Mouse (Mus musculus) brain, adult 2 months (tissue): ENCODE measurements around the gene Fundc2.

ENCODE experiments used
- DNase-seq: peaks from one replicate; pipeline ENCODE4 v3.0.0; 2011; ENCODE audit warnings: low read depth, low spot score

The Fundc2 gene

GRCm38 (mm10) chrX:75382195-75382771 is at the start of gene Fundc2, which contains the start of gene F8:
Gene Fundc2, plus strand, starts transcription at chrX:75382399.
Gene F8, minus strand, starts transcription at chrX:75382615.
- peak; percentile 94 for DNase-seq

- no peak for DNase-seq
These were observed 12.0 kb upstream of the Fundc2 start for GRCm38 (mm10) chrX:75370197-75370596.

GRCm38 (mm10) chrX:75372666-75373425 is 9.4 kb upstream of the Fundc2 start:
- DNase-seq, result no peak

GRCm38 (mm10) chrX:75376815-75377214 is 5.4 kb upstream of the Fundc2 start:
- no peak for DNase-seq

GRCm38 (mm10) chrX:75381176-75381575 is 1.0 kb upstream of the Fundc2 start:
- DNase-seq, result no peak

- no peak for DNase-seq
These were observed 500 bp upstream of the Fundc2 start for GRCm38 (mm10) chrX:75381699-75382098.

- no peak for DNase-seq
These were observed 17.3 kb downstream of the Fundc2 start for GRCm38 (mm10) chrX:75399471-75399870.

GRCm38 (mm10) chrX:75402668-75403067 is 20.5 kb downstream of the Fundc2 start:
- DNase-seq, result no peak

GRCm38 (mm10) chrX:75403350-75403749 is 21.2 kb downstream of the Fundc2 start:
- no peak for DNase-seq

- no peak for DNase-seq
These were observed 27.5 kb downstream of the Fundc2 start for GRCm38 (mm10) chrX:75409711-75410110.

GRCm38 (mm10) chrX:75415936-75416785 is 34.0 kb downstream of the Fundc2 start, which contains the start of the genes Cmc4, Mtcp1 and Brcc3:
Gene Cmc4, minus strand, starts transcription at chrX:75416584.
Gene Mtcp1, minus strand, starts transcription at chrX:75416588.
Gene Brcc3, plus strand, starts transcription at chrX:75416628.
- DNase-seq, result peak; percentile 96
